In the genomic region with DNA sequence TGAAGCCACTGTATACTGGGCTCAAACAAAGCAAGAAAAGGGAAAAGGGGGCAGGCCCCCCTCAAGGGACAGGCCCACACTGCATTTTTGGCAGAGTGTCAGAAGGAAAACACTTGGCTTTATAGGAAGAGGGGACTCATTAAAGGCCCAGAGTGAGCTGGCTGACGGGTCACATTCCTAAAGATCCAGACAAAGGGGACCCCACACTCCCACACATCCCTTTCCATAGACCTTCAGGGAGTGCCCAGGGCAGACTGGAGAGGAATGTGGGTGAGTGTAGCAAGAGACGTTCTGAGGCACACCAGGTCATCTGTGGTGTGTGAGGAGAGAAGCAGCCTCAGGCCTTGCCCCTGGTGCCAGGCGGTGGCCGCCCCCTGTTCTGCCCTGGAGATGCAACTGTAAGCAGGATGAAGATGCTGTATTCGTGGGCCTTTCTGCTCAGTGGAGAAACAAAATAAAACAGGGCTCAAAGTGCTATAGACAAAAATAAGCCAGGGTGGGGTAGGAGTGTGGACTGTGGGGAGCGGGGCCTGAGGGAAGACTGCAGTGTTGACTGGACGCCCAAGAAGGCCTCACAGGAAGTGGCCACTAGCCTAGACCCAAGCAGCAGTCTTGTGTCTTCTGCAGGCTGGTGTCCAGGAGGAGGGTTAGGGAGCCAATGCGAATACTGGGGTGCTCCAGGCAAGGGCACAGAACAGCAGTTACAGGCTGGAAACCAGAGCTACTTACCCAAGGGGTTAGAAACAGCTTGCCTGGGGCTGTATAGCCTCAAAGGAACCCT, we compare ENCODE assay signal across 9 mouse cellular contexts. TPM values are rescaled to one million over a fixed set of nuclear protein-coding genes. Genes with fewer than 3 reads are reported as not detected.
DNase-seq lines count a peak whose midpoint lies in the region; ATAC-seq and TF ChIP-seq lines count a peak whose summit lies in the region.
"Had no signal": no experiment of that assay in that cellular context is flagged by ENCODE, and none has a peak within 500 bp of the region (broad histone marks: within the 10 kb centered on the region; RNA-seq: fewer than 3 reads in every experiment).

No protein-coding gene starts in this region.

- no peaks in the 10 kb centered on the region for H3K9me3 ChIP-seq in forebrain, embryonic 10.5 days
- H3K9me3 ChIP-seq in forebrain, embryonic 15.5 days: no peaks in the 10 kb centered on the region
- no peaks in the 10 kb centered on the region for H3K9me3 ChIP-seq in lung, embryonic 15.5 days
- H3K9me3 ChIP-seq in heart, embryonic 13.5 days: no peaks in the 10 kb centered on the region
- H3K9me3 ChIP-seq in limb, embryonic 14.5 days (ENCODE audit: control insufficient read depth, low read length): no peaks in the 10 kb centered on the region

- H3K4me1 ChIP-seq in forebrain, embryonic 10.5 days: peaks cover 34% of the 10 kb centered on the region
- H3K4me1 ChIP-seq in forebrain, embryonic 15.5 days: peaks cover 24% of the 10 kb centered on the region
- peaks cover 28% of the 10 kb centered on the region for H3K4me1 ChIP-seq in lung, embryonic 15.5 days
- peaks cover 24% of the 10 kb centered on the region for H3K4me1 ChIP-seq in heart, embryonic 13.5 days
- H3K4me1 ChIP-seq in limb, embryonic 14.5 days (ENCODE audit: control insufficient read depth, insufficient read depth, low read length): peaks cover 13% of the 10 kb centered on the region

- peaks cover 14% of the 10 kb centered on the region for H3K36me3 ChIP-seq in forebrain, embryonic 10.5 days (replicated peaks)
- no peaks in the 10 kb centered on the region for H3K36me3 ChIP-seq in forebrain, embryonic 15.5 days
- no peaks in the 10 kb centered on the region for H3K36me3 ChIP-seq in lung, embryonic 15.5 days
- no peaks in the 10 kb centered on the region for H3K36me3 ChIP-seq in heart, embryonic 13.5 days
- H3K36me3 ChIP-seq in limb, embryonic 14.5 days (ENCODE audit: control insufficient read depth, insufficient read depth, low read length): no peaks in the 10 kb centered on the region

- DNase-seq in forebrain, embryonic 10.5 days (ENCODE audit: extremely low spot score, low spot score): no peak
- DNase-seq in lung, adult 18-20 months: no peak
- DNase-seq in limb, embryonic 14.5 days (ENCODE audit: low spot score): peak; percentile 15
- no peak for DNase-seq in layer of hippocampus, postnatal 25 days (ENCODE audit: extremely low spot score in 1 of 2, low spot score in 1 of 2)
- no peak for DNase-seq in adrenal gland, postnatal 36 days
- DNase-seq: cerebellum, adult 9-11 months had no signal

- H3K27me3 ChIP-seq in forebrain, embryonic 10.5 days (ENCODE audit: poor library complexity, severe bottlenecking): no peaks in the 10 kb centered on the region
- no peaks in the 10 kb centered on the region for H3K27me3 ChIP-seq in forebrain, embryonic 15.5 days
- no peaks in the 10 kb centered on the region for H3K27me3 ChIP-seq in lung, embryonic 15.5 days
- H3K27me3 ChIP-seq in heart, embryonic 13.5 days (replicated peaks): no peaks in the 10 kb centered on the region
- H3K27me3 ChIP-seq in limb, embryonic 14.5 days (ENCODE audit: control insufficient read depth, insufficient read depth, low read length): no peaks in the 10 kb centered on the region

- H3K4me3 ChIP-seq in forebrain, embryonic 10.5 days: no peak overlapping the region
- no peak overlapping the region for H3K4me3 ChIP-seq in forebrain, embryonic 15.5 days
- no peak overlapping the region for H3K4me3 ChIP-seq in lung, embryonic 15.5 days
- no peak overlapping the region for H3K4me3 ChIP-seq in heart, embryonic 13.5 days
- H3K4me3 ChIP-seq in limb, embryonic 14.5 days (replicated peaks; ENCODE audit: low read length): no peak overlapping the region

- 81% methylated on average over 8 of the region's 8 CpGs for WGBS in forebrain, embryonic 10.5 days
- 52% methylated on average over 8 of the region's 8 CpGs for WGBS in forebrain, embryonic 15.5 days
- WGBS in lung, embryonic 15.5 days: 55% methylated on average over 8 of the region's 8 CpGs
- 63% methylated on average over 8 of the region's 8 CpGs for WGBS in heart, embryonic 13.5 days
- WGBS in limb, embryonic 14.5 days: 71% methylated on average over 8 of the region's 8 CpGs

- TF ChIP-seq POLR2A in limb, embryonic 14.5 days (IDR thresholded peaks at IDR 0.05; ENCODE audit: borderline replicate concordance, extremely low read depth, insufficient read depth, insufficient read length): no peak

- H3K27ac ChIP-seq in forebrain, embryonic 10.5 days: peak overlapping the region; percentile 65
- H3K27ac ChIP-seq in forebrain, embryonic 15.5 days (replicated peaks): no peak overlapping the region
- H3K27ac ChIP-seq in lung, embryonic 15.5 days: peak overlapping the region; percentile 57
- H3K27ac ChIP-seq in heart, embryonic 13.5 days (replicated peaks): peak overlapping the region; percentile 26; the same call in 1 of the 2 replicates
- no peak overlapping the region for H3K27ac ChIP-seq in limb, embryonic 14.5 days (replicated peaks; ENCODE audit: low read depth, low read length)

- no peak overlapping the region for H3K9ac ChIP-seq in forebrain, embryonic 15.5 days (replicated peaks)
- no peak overlapping the region for H3K9ac ChIP-seq in lung, embryonic 15.5 days
- peak overlapping the region; percentile 33; the same call in 1 of the 2 replicates for H3K9ac ChIP-seq in heart, embryonic 13.5 days
- H3K9ac ChIP-seq in limb, embryonic 14.5 days (ENCODE audit: low read depth, low read length, severe bottlenecking): 0 out of 2 replicates have a peak overlapping the region, but pooled peaks have one; percentile 16

- no peak overlapping the region for H3K4me2 ChIP-seq in forebrain, embryonic 15.5 days (replicated peaks)
- no peak overlapping the region for H3K4me2 ChIP-seq in lung, embryonic 15.5 days
- H3K4me2 ChIP-seq in heart, embryonic 13.5 days: no peak overlapping the region
- H3K4me2 ChIP-seq in limb, embryonic 14.5 days (replicated peaks; ENCODE audit: low read depth, low read length, severe bottlenecking): no peak overlapping the region

- no peak for ATAC-seq in forebrain, embryonic 15.5 days (replicated peaks)
- ATAC-seq in lung, embryonic 15.5 days (ENCODE audit: borderline replicate concordance, extremely low read depth, low FRiP score, low TSS enrichment): peak; percentile 68
- ATAC-seq in heart, embryonic 13.5 days (ENCODE audit: extremely low read depth, insufficient number of reproducible peaks, low FRiP score, low TSS enrichment): no peak
- 0 out of 2 replicates have a peak, but pooled peaks have one; percentile 17 for ATAC-seq in limb, embryonic 14.5 days (ENCODE audit: low FRiP score, low read depth)

RNA-seq across cellular contexts. Expression of a gene that starts 58.9 kb away (rescaled TPM):
- 50.0 and 55.2 TPM in 2 replicates for polyA plus RNA-seq in forebrain, embryonic 10.5 days (2016; fragmentation: Nextera tagmentation; extraction: Ambion mirVana)
- 206 and 213 TPM in 2 replicates for polyA plus RNA-seq in forebrain, embryonic 15.5 days (2015; fragmentation: Nextera tagmentation; extraction: Ambion mirVana)
- 55.6 and 57.2 TPM in 2 replicates for polyA plus RNA-seq in lung, embryonic 15.5 days (2015; fragmentation: Nextera tagmentation; extraction: Ambion mirVana)
- polyA plus RNA-seq in heart, embryonic 13.5 days (2015; fragmentation: Nextera tagmentation; extraction: Ambion mirVana): 30.6 and 36.1 TPM in 2 replicates
- polyA plus RNA-seq in limb, embryonic 14.5 days (2012; rRNA removed): 181 and 192 TPM in 2 replicates
- polyA plus RNA-seq in limb, embryonic 14.5 days (2014; fragmentation: Nextera tagmentation; extraction: Ambion mirVana): 82.3 and 93.2 TPM in 2 replicates
- 100 to 1,000 TPM; 201 to 204 TPM for total RNA-seq in layer of hippocampus, postnatal 25 days (2021)
- 10 to 100 TPM; 48.8 to 49.6 TPM for total RNA-seq in adrenal gland, postnatal 36 days (2021)

Comparison
In these comparisons a context has a peak if more than half of its experiments do, and no peak if none do; other contexts are left out.
1. H3K27ac ChIP-seq: peak in forebrain, embryonic 10.5 days (single experiment), lung, embryonic 15.5 days (single experiment) and heart, embryonic 13.5 days (single experiment); none in forebrain, embryonic 15.5 days (single experiment) and limb, embryonic 14.5 days (single experiment).
2. ATAC-seq: peak in lung, embryonic 15.5 days (single experiment) and limb, embryonic 14.5 days (single experiment); none in forebrain, embryonic 15.5 days (single experiment) and heart, embryonic 13.5 days (single experiment).
3. H3K9ac ChIP-seq: peak in heart, embryonic 13.5 days (single experiment) and limb, embryonic 14.5 days (single experiment); none in forebrain, embryonic 15.5 days (single experiment) and lung, embryonic 15.5 days (single experiment).